Mouse (Mus musculus) megakaryocyte, embryonic 14.5 days (primary cell): ENCODE results near the gene Spata46.

Source experiments
- FLI1 ChIP-seq: IDR thresholded peaks from 2 replicates; pipeline ENCODE4 v1.6.1; 2012; ENCODE audit warnings: low read length, inconsistent platforms, mixed read lengths
- GATA1 ChIP-seq: IDR thresholded peaks from 3 replicates; pipeline ENCODE4 v1.6.1; 2012; ENCODE audit warnings: mixed read lengths, low read length, inconsistent platforms, borderline replicate concordance

- TF ChIP-seq GATA1: no peak
- no peak for TF ChIP-seq FLI1
Observed at GRCm38 (mm10) chr1:170303103-170303502, 5.5 kb upstream of the Spata46 start.
